Mouse (Mus musculus) midbrain, embryonic 16.5 days (tissue): ENCODE measurements around the gene Hist1h2bb. TPM values are rescaled to one million over a fixed set of nuclear protein-coding genes. Genes with fewer than 3 reads are reported as not detected.

Experiments used
- microRNA-seq: library from miRNA; unstranded; fragments of <30 nt; microRNA quantifications from one replicate; pipeline ENCODE4, GENCODE M21; 2017
- polyA plus RNA-seq: library from polyadenylated mRNA; unstranded; fragments of >200 nt; fragmentation: Nextera tagmentation; extraction: Ambion mirVana; gene quantifications from 2 replicates; pipeline ENCODE4 v1.2.1, GENCODE M21; 2015

The Hist1h2bb gene
- polyA plus RNA-seq, 1 experiment from 2014 or later = not detected

Small RNAs within 50 kb of the gene (microRNA-seq; reads per million reads assigned to microRNA genes)
- gene Gm44314 (not detected), gene Gm44484 (not detected)

Other genes with a start within 250 kb of the Hist1h2bb start
- 1.5 and 3.0 TPM in 2 replicates for gene Hist1h4h, start 215.7 kb upstream of the Hist1h2bb start, polyA plus RNA-seq
- not detected in 2 replicates for gene Hist1h2af, start 212.8 kb upstream of the Hist1h2bb start, polyA plus RNA-seq
- not detected in 2 replicates for gene Hist1h3g, start 211.3 kb upstream of the Hist1h2bb start, polyA plus RNA-seq
- 0.27 TPM in 1 of 2 replicates, not detected in the other for gene Hist1h2bh, start 203.3 kb upstream of the Hist1h2bb start, polyA plus RNA-seq
- not detected in 2 replicates for gene Hist1h3f, start 202.7 kb upstream of the Hist1h2bb start, polyA plus RNA-seq
- not detected in 2 replicates for gene Hist1h4f, start 195.1 kb upstream of the Hist1h2bb start, polyA plus RNA-seq
- 0.07 TPM in 1 of 2 replicates, not detected in the other for gene Hist1h1d, start 193.5 kb upstream of the Hist1h2bb start, polyA plus RNA-seq
- gene Hist1h3e, start 184.4 kb upstream of the Hist1h2bb start, polyA plus RNA-seq = 1.0 and 1.4 TPM in 2 replicates
- gene Hist1h2ae, start 175.5 kb upstream of the Hist1h2bb start, polyA plus RNA-seq = 7.7 and 11.6 TPM in 2 replicates
- gene Hist1h2bg, start 175.3 kb upstream of the Hist1h2bb start, polyA plus RNA-seq = 0.36 and 0.86 TPM in 2 replicates
- not detected in 2 replicates for gene Hist1h2bf, start 172.5 kb upstream of the Hist1h2bb start, polyA plus RNA-seq
- not detected in 2 replicates for gene Hist1h2ad, start 172.4 kb upstream of the Hist1h2bb start, polyA plus RNA-seq
- 0.53 and 0.60 TPM in 2 replicates for gene Hist1h3d, start 171.0 kb upstream of the Hist1h2bb start, polyA plus RNA-seq
- 21.8 and 27.6 TPM in 2 replicates for gene Hist1h4d, start 165.1 kb upstream of the Hist1h2bb start, polyA plus RNA-seq
- gene Hist1h2be, start 125.6 kb upstream of the Hist1h2bb start, polyA plus RNA-seq = 1.0 and 1.4 TPM in 2 replicates
- 3.3 and 4.4 TPM in 2 replicates for gene Hist1h1e, start 124.2 kb upstream of the Hist1h2bb start, polyA plus RNA-seq
- 0.23 and 0.32 TPM in 2 replicates for gene Hist1h2ac, start 62.8 kb upstream of the Hist1h2bb start, polyA plus RNA-seq
- 14.9 and 17.1 TPM in 2 replicates for gene Hist1h2bc, start 62.5 kb upstream of the Hist1h2bb start, polyA plus RNA-seq
- gene Hist1h1t, start 50.9 kb upstream of the Hist1h2bb start, polyA plus RNA-seq = not detected in 2 replicates
- 1.8 and 3.2 TPM in 2 replicates for gene Hist1h4c, start 48.3 kb upstream of the Hist1h2bb start, polyA plus RNA-seq
- 2.8 and 3.8 TPM in 2 replicates for gene Hfe, start 35.9 kb upstream of the Hist1h2bb start, polyA plus RNA-seq
- 7.1 and 8.7 TPM in 2 replicates for gene Hist1h1c, start 7.9 kb upstream of the Hist1h2bb start, polyA plus RNA-seq
- 0.76 TPM in 1 of 2 replicates, not detected in the other for gene Hist1h3c, start 1.1 kb upstream of the Hist1h2bb start, polyA plus RNA-seq
- gene Hist1h2ab, start 4.4 kb downstream of the Hist1h2bb start, polyA plus RNA-seq = 1.1 and 6.2 TPM in 2 replicates
- gene Hist1h3b, start 5.5 kb downstream of the Hist1h2bb start, polyA plus RNA-seq = 0.89 and 1.1 TPM in 2 replicates
- gene Hist1h4b, start 10.3 kb downstream of the Hist1h2bb start, polyA plus RNA-seq = 0.98 and 1.8 TPM in 2 replicates
- 0.47 and 0.72 TPM in 2 replicates for gene Hist1h4a, start 14.5 kb downstream of the Hist1h2bb start, polyA plus RNA-seq
- 0.40 and 0.68 TPM in 2 replicates for gene Hist1h3a, start 15.7 kb downstream of the Hist1h2bb start, polyA plus RNA-seq
- 0.30 TPM in 1 of 2 replicates, not detected in the other for gene Hist1h1a, start 16.9 kb downstream of the Hist1h2bb start, polyA plus RNA-seq
- gene Trim38, start 23.2 kb downstream of the Hist1h2bb start, polyA plus RNA-seq = not detected in 2 replicates
- not detected in 2 replicates for gene Slc17a2, start 60.3 kb downstream of the Hist1h2bb start, polyA plus RNA-seq
- not detected in 2 replicates for gene Slc17a3, start 92.7 kb downstream of the Hist1h2bb start, polyA plus RNA-seq
- not detected in 2 replicates for gene Slc17a1, start 121.0 kb downstream of the Hist1h2bb start, polyA plus RNA-seq
- gene Slc17a4, start 168.3 kb downstream of the Hist1h2bb start, polyA plus RNA-seq = not detected in 2 replicates
- gene Hist1h2ba, start 187.4 kb downstream of the Hist1h2bb start, polyA plus RNA-seq = not detected in 2 replicates
- gene Hist1h2aa, start 187.7 kb downstream of the Hist1h2bb start, polyA plus RNA-seq = not detected in 2 replicates
- gene Scgn, start 244.5 kb downstream of the Hist1h2bb start, polyA plus RNA-seq = 1.3 and 2.6 TPM in 2 replicates